Mouse (Mus musculus): ENCODE measurements at regions not wholly inside any gene's neighbourhood (a gene's known extent, or its start where the extent isn't known, plus 50 kb on each side); places are given as distances from the start of the nearest gene placed in this dataset.

DNA sequence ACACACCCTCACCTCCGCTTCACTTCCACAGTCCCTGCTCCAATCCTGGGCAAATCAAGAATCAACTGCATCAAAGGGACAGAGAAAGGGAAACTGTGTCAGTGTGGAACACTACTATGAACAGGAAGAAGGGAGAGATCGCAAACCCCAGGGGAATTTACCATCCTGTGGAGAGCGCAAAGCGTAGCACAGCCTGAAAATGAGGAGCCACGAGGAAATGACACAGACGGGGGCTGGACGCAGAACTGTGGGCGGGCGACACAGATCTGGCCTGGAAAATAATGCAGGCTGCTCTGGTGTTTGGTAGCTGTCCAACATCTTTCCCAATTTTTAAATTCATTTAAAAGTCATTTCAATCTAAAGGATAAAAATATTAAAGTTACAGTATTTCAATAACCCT, 143.4 kb upstream of the Lmo4 start:
- DNase-seq (ENCODE audit: low spot score) (no peak), ATAC-seq (replicated peaks; ENCODE audit: insufficient number of reproducible peaks, low FRiP score, low TSS enrichment, low read depth) (no peak)
- 77% methylated on average over 9 of the region's 9 CpGs for WGBS
- no peak overlapping the region for H3K4me2 ChIP-seq (ENCODE audit: low read depth, low read length)
- no peak overlapping the region for H3K9ac ChIP-seq (replicated peaks; ENCODE audit: low read length)
- H3K27ac ChIP-seq (replicated peaks; ENCODE audit: low read depth, low read length): no peak overlapping the region
- H3K4me3 ChIP-seq (ENCODE audit: low read depth, low read length): no peak overlapping the region
- no peaks in the 10 kb centered on the region for H3K9me3 ChIP-seq (replicated peaks; ENCODE audit: control insufficient read depth, low read length)
- H3K36me3 ChIP-seq (replicated peaks; ENCODE audit: control insufficient read depth, insufficient read depth, low read depth, low read length): no peaks in the 10 kb centered on the region
- no peaks in the 10 kb centered on the region for H3K27me3 ChIP-seq (ENCODE audit: control insufficient read depth, insufficient read depth, low read length)
- H3K4me1 ChIP-seq (ENCODE audit: control insufficient read depth, insufficient read depth, low read length): no peaks in the 10 kb centered on the region

DNA sequence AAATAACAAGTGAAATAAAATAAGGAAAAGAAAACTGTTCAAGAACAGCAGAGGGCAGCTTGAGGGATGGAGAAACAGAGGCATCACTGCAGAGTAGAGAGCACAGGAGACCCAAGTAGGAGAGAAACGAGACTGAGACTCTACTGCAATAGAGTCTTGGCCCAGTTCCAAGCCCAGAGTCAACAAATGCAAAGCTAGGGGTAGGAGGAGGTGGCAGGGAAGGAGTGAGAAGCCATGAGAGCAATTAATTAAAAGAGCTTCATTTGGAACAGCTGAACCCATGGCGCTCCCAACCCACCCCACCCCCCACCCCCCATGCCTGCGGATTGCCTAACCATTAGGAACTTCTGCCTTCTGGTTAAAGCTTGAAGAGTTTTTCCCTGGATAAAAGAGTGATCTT, 130.2 kb upstream of the Lmo4 start:
- 69% methylated on average over 3 of the region's 3 CpGs for WGBS
- no peak overlapping the region for H3K9ac ChIP-seq (replicated peaks; ENCODE audit: low read length)

DNA sequence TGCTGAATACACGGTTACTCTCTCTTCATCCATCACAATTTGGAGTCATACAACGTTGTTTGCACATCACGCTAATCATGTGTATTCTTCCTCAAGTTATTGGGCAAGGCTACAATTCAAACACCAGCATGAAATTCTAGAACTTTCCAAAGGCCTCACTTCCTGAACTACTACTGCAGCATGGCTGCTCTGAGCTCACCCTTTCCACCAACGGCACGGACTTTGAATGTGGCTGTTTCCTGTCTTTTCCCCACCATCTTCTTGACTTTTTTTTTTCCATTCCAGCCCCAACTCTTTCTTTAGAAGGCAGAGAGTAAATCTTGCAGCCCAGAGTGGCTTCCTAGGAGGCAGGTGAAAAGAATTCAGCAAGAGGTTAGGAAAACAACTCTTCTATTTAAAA, 129.2 kb upstream of the Lmo4 start:
- Histone ChIP-seq H3K27ac (replicated peaks; ENCODE audit: low read depth, low read length) (no peak overlapping the region), H3K36me3 (replicated peaks; ENCODE audit: control insufficient read depth, insufficient read depth, low read depth, low read length) (no peaks in the 10 kb centered on the region), H3K27me3 (ENCODE audit: control insufficient read depth, insufficient read depth, low read length) (no peaks in the 10 kb centered on the region), H3K4me2 (ENCODE audit: low read depth, low read length) (no peak overlapping the region), H3K4me1 (ENCODE audit: control insufficient read depth, insufficient read depth, low read length) (no peaks in the 10 kb centered on the region), H3K9me3 (replicated peaks; ENCODE audit: control insufficient read depth, low read length) (no peaks in the 10 kb centered on the region), H3K4me3 (ENCODE audit: low read depth, low read length) (no peak overlapping the region), H3K9ac (replicated peaks; ENCODE audit: low read length) (no peak overlapping the region)
- WGBS: 83% methylated on average over 5 of the region's 5 CpGs
- ATAC-seq (replicated peaks; ENCODE audit: insufficient number of reproducible peaks, low FRiP score, low TSS enrichment, low read depth): no peak
- no peak for DNase-seq (ENCODE audit: low spot score)

More for the DNA sequence above, 130.2 kb upstream of the Lmo4 start:
- Histone ChIP-seq H3K4me3 (ENCODE audit: low read depth, low read length) (no peak overlapping the region), H3K27ac (replicated peaks; ENCODE audit: low read depth, low read length) (no peak overlapping the region), H3K4me1 (ENCODE audit: control insufficient read depth, insufficient read depth, low read length) (no peaks in the 10 kb centered on the region), H3K27me3 (ENCODE audit: control insufficient read depth, insufficient read depth, low read length) (no peaks in the 10 kb centered on the region), H3K4me2 (ENCODE audit: low read depth, low read length) (no peak overlapping the region), H3K9me3 (replicated peaks; ENCODE audit: control insufficient read depth, low read length) (no peaks in the 10 kb centered on the region), H3K36me3 (replicated peaks; ENCODE audit: control insufficient read depth, insufficient read depth, low read depth, low read length) (no peaks in the 10 kb centered on the region)
- DNase-seq (ENCODE audit: low spot score): no peak
- no peak for ATAC-seq (replicated peaks; ENCODE audit: insufficient number of reproducible peaks, low FRiP score, low TSS enrichment, low read depth)

DNA sequence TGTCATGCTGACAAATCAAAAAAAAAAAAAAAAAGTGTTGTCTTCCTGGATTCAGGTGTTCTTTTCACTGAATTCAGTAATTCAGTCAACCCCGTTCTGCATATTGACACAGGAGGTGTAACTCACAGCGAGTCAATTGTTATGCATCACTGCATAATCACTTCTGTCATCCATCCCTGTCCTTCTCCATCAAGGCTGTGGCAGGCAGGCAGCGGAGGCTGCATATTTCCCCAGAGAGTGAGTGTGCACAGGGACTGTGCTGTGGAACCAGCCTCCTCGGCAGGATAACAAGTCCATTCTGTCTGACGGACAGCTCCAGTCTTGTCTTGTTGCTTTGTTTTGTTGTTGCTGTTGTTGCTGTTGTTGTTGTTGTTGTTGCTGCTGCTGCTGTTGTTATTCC, 127.3 kb upstream of the Lmo4 start:
- no peak overlapping the region for H3K4me3 ChIP-seq (ENCODE audit: low read depth, low read length)
- no peaks in the 10 kb centered on the region for H3K4me1 ChIP-seq (ENCODE audit: control insufficient read depth, insufficient read depth, low read length)
- DNase-seq (ENCODE audit: low spot score): no peak
- no peak overlapping the region for H3K4me2 ChIP-seq (ENCODE audit: low read depth, low read length)
- H3K27me3 ChIP-seq (ENCODE audit: control insufficient read depth, insufficient read depth, low read length): no peaks in the 10 kb centered on the region
- no peak overlapping the region for H3K9ac ChIP-seq (replicated peaks; ENCODE audit: low read length)
- no peak for ATAC-seq (replicated peaks; ENCODE audit: insufficient number of reproducible peaks, low FRiP score, low TSS enrichment, low read depth)
- 16% methylated on average over 5 of the region's 5 CpGs for WGBS
- H3K27ac ChIP-seq (replicated peaks; ENCODE audit: low read depth, low read length): no peak overlapping the region
- H3K36me3 ChIP-seq (replicated peaks; ENCODE audit: control insufficient read depth, insufficient read depth, low read depth, low read length): no peaks in the 10 kb centered on the region
- no peaks in the 10 kb centered on the region for H3K9me3 ChIP-seq (replicated peaks; ENCODE audit: control insufficient read depth, low read length)

DNA sequence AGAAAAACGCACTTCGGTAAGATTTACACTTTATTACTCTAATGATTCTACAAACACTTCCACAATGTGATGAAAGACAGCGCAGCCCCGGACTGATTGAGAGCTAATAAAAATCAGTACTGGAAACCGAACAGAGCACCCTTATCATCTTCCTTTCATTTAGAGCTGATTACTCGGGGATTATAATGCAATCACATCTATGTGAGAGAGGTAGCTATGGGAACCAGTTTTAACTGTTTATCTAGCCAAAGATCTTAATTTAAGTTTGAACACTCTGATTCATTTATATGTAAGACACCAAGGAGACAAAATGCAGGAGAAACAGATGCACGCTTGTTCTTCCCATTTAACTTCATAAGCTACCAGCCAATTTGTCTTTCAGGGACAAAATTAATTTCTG, 124.1 kb upstream of the Lmo4 start:
- DNase-seq (ENCODE audit: low spot score) (no peak), ATAC-seq (replicated peaks; ENCODE audit: insufficient number of reproducible peaks, low FRiP score, low TSS enrichment, low read depth) (no peak)
- 87% methylated on average over 7 of the region's 7 CpGs for WGBS
- Histone ChIP-seq H3K4me2 (ENCODE audit: low read depth, low read length) (no peak overlapping the region), H3K27ac (replicated peaks; ENCODE audit: low read depth, low read length) (no peak overlapping the region), H3K9me3 (replicated peaks; ENCODE audit: control insufficient read depth, low read length) (no peaks in the 10 kb centered on the region), H3K27me3 (ENCODE audit: control insufficient read depth, insufficient read depth, low read length) (no peaks in the 10 kb centered on the region), H3K9ac (replicated peaks; ENCODE audit: low read length) (no peak overlapping the region), H3K36me3 (replicated peaks; ENCODE audit: control insufficient read depth, insufficient read depth, low read depth, low read length) (no peaks in the 10 kb centered on the region), H3K4me3 (ENCODE audit: low read depth, low read length) (no peak overlapping the region), H3K4me1 (ENCODE audit: control insufficient read depth, insufficient read depth, low read length) (no peaks in the 10 kb centered on the region)

DNA sequence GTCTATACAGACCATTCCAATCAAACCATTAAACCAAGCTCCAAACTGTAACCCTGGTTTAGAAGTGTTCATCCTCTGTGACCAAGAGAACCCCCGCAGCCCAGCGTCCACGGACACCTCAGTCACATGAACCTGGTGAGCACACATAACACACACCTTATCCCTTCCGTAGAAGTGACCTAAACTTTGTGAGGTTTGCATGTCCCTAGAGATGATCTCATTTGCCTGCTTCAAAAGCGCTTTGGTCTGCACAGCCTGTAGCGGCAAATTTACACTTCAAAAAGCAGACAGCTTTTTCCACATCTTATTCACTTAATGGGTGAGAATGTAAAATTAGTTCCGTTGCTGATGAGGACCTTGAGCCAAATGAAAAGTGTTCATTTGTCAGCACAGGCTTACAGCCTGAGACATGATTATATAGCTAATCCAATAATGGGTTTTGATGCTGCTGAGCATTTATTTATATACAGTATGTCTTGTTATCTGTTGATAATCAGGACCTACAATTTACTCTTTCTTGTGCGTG, 122.3 kb upstream of the Lmo4 start:
- no peak overlapping the region for H3K4me2 ChIP-seq (ENCODE audit: low read depth, low read length)
- no peak overlapping the region for H3K27ac ChIP-seq (replicated peaks; ENCODE audit: low read depth, low read length)
- 90% methylated on average over 8 of the region's 8 CpGs for WGBS
- H3K27me3 ChIP-seq (ENCODE audit: control insufficient read depth, insufficient read depth, low read length): no peaks in the 10 kb centered on the region
- ATAC-seq (replicated peaks; ENCODE audit: insufficient number of reproducible peaks, low FRiP score, low TSS enrichment, low read depth) (no peak), DNase-seq (ENCODE audit: low spot score) (no peak)
- no peaks in the 10 kb centered on the region for H3K9me3 ChIP-seq (replicated peaks; ENCODE audit: control insufficient read depth, low read length)
- no peak overlapping the region for H3K4me3 ChIP-seq (ENCODE audit: low read depth, low read length)
- no peak overlapping the region for H3K9ac ChIP-seq (replicated peaks; ENCODE audit: low read length)
- no peaks in the 10 kb centered on the region for H3K4me1 ChIP-seq (ENCODE audit: control insufficient read depth, insufficient read depth, low read length)
- no peaks in the 10 kb centered on the region for H3K36me3 ChIP-seq (replicated peaks; ENCODE audit: control insufficient read depth, insufficient read depth, low read depth, low read length)

DNA sequence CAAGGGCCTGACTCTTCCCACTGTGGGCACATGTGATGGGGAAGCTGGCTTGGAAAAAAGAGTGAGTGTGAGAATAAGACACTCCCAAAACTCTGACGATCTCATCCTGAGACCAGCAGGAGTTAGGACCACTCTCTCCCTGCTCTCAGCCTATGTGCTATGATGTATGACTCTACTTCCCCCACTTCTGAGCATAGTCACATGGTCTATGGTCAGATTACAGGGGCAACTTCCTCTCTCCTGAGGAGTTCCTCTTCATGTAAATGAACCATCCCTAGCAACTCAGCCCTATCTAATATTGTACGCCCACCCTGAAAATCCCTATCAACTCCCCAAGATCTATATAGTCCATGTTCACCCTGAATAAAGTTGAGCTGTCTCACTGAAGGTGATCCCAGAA, 120.0 kb upstream of the Lmo4 start:
- 86% methylated on average over 2 of the region's 2 CpGs for WGBS

DNA sequence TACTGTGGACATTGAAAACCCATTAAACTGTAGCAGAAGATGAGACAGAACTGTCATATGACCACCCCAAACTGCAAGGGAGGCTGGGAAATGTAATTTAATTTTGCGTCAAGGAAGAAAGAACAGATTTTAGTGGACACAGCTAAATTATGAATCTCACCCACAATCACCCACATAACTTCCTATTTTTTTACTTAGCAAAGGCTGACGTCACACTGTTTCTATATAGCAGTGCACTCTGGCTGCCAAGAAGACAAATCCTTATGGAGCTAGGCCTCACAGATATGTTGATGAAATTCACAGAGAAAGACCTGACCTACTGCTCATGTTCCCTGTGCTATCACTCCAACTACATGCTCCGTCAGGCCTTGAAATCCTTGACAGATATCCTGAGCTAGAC, 118.5 kb upstream of the Lmo4 start:
- DNase-seq (ENCODE audit: low spot score) (no peak), ATAC-seq (replicated peaks; ENCODE audit: insufficient number of reproducible peaks, low FRiP score, low TSS enrichment, low read depth) (no peak)
- Histone ChIP-seq H3K4me2 (ENCODE audit: low read depth, low read length) (no peak overlapping the region), H3K4me3 (ENCODE audit: low read depth, low read length) (no peak overlapping the region), H3K9ac (replicated peaks; ENCODE audit: low read length) (no peak overlapping the region), H3K27me3 (ENCODE audit: control insufficient read depth, insufficient read depth, low read length) (no peaks in the 10 kb centered on the region), H3K9me3 (replicated peaks; ENCODE audit: control insufficient read depth, low read length) (no peaks in the 10 kb centered on the region), H3K27ac (replicated peaks; ENCODE audit: low read depth, low read length) (no peak overlapping the region), H3K4me1 (ENCODE audit: control insufficient read depth, insufficient read depth, low read length) (no peaks in the 10 kb centered on the region), H3K36me3 (replicated peaks; ENCODE audit: control insufficient read depth, insufficient read depth, low read depth, low read length) (no peaks in the 10 kb centered on the region)
- WGBS: 93% methylated on average over 3 of the region's 3 CpGs

More for the DNA sequence above, 120.0 kb upstream of the Lmo4 start:
- no peak for DNase-seq (ENCODE audit: low spot score)
- H3K27ac ChIP-seq (replicated peaks; ENCODE audit: low read depth, low read length): no peak overlapping the region
- H3K9me3 ChIP-seq (replicated peaks; ENCODE audit: control insufficient read depth, low read length): no peaks in the 10 kb centered on the region
- ATAC-seq (replicated peaks; ENCODE audit: insufficient number of reproducible peaks, low FRiP score, low TSS enrichment, low read depth): no peak
- no peak overlapping the region for H3K4me2 ChIP-seq (ENCODE audit: low read depth, low read length)
- no peaks in the 10 kb centered on the region for H3K27me3 ChIP-seq (ENCODE audit: control insufficient read depth, insufficient read depth, low read length)
- H3K36me3 ChIP-seq (replicated peaks; ENCODE audit: control insufficient read depth, insufficient read depth, low read depth, low read length): no peaks in the 10 kb centered on the region
- H3K9ac ChIP-seq (replicated peaks; ENCODE audit: low read length): no peak overlapping the region
- no peak overlapping the region for H3K4me3 ChIP-seq (ENCODE audit: low read depth, low read length)
- H3K4me1 ChIP-seq (ENCODE audit: control insufficient read depth, insufficient read depth, low read length): no peaks in the 10 kb centered on the region
